Mouse (Mus musculus) testis, adult 2 months (tissue): Measurements from ENCODE around the gene Dthd1.

ENCODE experiments used
- CTCF ChIP-seq: fragments of 200-500 bp; IDR thresholded peaks from 2 replicates; pipeline ENCODE4 v1.5.1; 2012; ENCODE audit warnings: low read depth, mild to moderate bottlenecking, inconsistent platforms, low read length, moderate library complexity; ENCODE audit not compliant: control insufficient read depth, insufficient read depth, insufficient replicate concordance
- POLR2A ChIP-seq: fragments of 200-500 bp; IDR thresholded peaks from 2 replicates; pipeline ENCODE4 v1.6.1; 2012; ENCODE audit warnings: low read depth, mild to moderate bottlenecking, inconsistent platforms, low read length, moderate library complexity; ENCODE audit not compliant: control insufficient read depth

DNA sequence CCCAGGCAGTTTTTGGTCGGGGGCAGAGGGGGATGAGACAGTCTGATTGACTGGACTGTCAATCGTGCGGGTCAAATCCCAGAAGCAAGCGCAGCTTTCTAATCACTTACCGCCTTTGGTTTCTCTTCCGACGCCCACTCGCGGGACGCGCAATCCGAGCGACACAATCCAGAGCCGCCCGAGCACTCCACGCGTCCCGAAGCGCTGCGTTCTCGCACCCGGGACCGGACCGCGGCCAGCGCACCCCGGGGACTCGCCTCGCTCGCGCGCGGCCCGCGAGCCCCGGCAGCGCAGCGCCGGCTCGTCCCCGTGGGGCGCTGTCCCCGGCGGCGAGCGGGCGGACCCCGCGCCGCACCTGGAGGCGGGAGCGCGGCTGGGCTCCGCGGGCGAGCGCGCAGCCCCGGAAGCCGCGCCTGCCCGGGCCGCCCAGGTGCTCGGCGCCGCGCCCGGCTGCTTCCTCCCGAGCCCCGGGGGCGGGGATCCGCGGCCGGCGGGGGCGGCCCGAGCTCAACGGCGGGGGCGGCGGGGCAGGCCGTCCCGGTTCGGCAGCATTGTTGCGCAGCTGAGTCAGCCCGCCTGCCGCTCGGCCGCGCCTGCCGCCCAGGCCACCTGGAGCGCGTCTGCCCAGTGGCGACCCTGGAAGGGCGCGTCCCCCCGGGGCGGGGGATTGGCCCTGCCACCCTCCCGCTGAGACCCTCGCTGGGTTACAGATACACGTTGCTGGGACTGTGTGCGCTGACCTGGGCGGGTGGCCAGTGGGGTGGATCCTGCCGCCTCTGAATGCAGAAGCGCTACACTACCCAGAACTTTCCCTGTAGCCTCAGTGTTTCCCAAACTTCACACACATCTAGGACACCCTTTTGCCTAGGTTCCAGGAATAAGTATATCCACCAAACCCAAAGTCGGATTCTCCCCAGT, 47.6 kb upstream of the Dthd1 start, which contains the start of gene Arap2:
- TF ChIP-seq CTCF (no peak), POLR2A (no peak; the same call in 1 of the 2 replicates)
